Comparison of ENCODE assay signal across 8 mouse cellular contexts in genomic region chr7:121899311-121899710, GRCm38 (mm10). TPM values are rescaled to one million over a fixed set of nuclear protein-coding genes. Genes with fewer than 3 reads are reported as not detected.
DNase-seq lines count a peak whose midpoint lies in the region; ATAC-seq and TF ChIP-seq lines count a peak whose summit lies in the region.

No protein-coding gene starts in this region.

- H3K9me3 ChIP-seq in forebrain, embryonic 11.5 days (ENCODE audit: control insufficient read depth, low read length), result no peaks in the 10 kb centered on the region
- H3K9me3 ChIP-seq in lung, postnatal 0 days (ENCODE audit: low read length), result no peaks in the 10 kb centered on the region

- no peak overlapping the region for H3K27ac ChIP-seq in forebrain, embryonic 11.5 days (ENCODE audit: low read depth, low read length)
- H3K27ac ChIP-seq in lung, postnatal 0 days (ENCODE audit: low read length), result no peak overlapping the region

- H3K4me3 ChIP-seq in forebrain, embryonic 11.5 days (ENCODE audit: low read depth, low read length), result no peak overlapping the region
- H3K4me3 ChIP-seq in lung, postnatal 0 days (ENCODE audit: low read depth, low read length), result no peak overlapping the region

- TF ChIP-seq CTCF in lung, postnatal 0 days (IDR thresholded peaks at IDR 0.05), result peak; percentile 76

- ATAC-seq in forebrain, embryonic 11.5 days (replicated peaks; ENCODE audit: low FRiP score), result no peak
- no peak for ATAC-seq in lung, postnatal 0 days

- no peaks in the 10 kb centered on the region for H3K4me1 ChIP-seq in forebrain, embryonic 11.5 days (replicated peaks; ENCODE audit: control insufficient read depth, insufficient read depth, low read length)
- no peaks in the 10 kb centered on the region for H3K4me1 ChIP-seq in lung, postnatal 0 days (ENCODE audit: insufficient read depth, low read depth, low read length)

- H3K36me3 ChIP-seq in forebrain, embryonic 11.5 days (ENCODE audit: control insufficient read depth, insufficient read depth, low read length), result no peaks in the 10 kb centered on the region
- H3K36me3 ChIP-seq in lung, postnatal 0 days (ENCODE audit: insufficient read depth, low read length), result no peaks in the 10 kb centered on the region

- TF ChIP-seq EP300 in lung, postnatal 0 days (IDR thresholded peaks at IDR 0.05), result no peak

- peak; percentile 18 to 19 for DNase-seq in right cerebral cortex, adult 2 months (ENCODE audit: low spot score in 2 of 2)
- DNase-seq in right cerebral cortex, postnatal 36 days (ENCODE audit: low spot score in 2 of 2), result no peak
- peak; percentile 66 for DNase-seq in cerebellum, adult 11 months
- DNase-seq in forebrain, embryonic 11.5 days (ENCODE audit: low spot score), result peak; percentile 81
- peak; percentile 6 for DNase-seq in hindlimb bud, embryonic 11.5 days (ENCODE audit: extremely low spot score, low read depth, low spot score)
- peak; percentile 49 for DNase-seq in lung, postnatal 0 days (ENCODE audit: low spot score)
- peak; percentile 20 for DNase-seq in retina, postnatal 7 days (ENCODE audit: low read depth, low spot score)
- DNase-seq in urinary bladder, postnatal 4 days (ENCODE audit: low spot score in 2 of 2), result no peak

- WGBS in forebrain, embryonic 11.5 days, result 7% methylated on average over 14 of the region's 14 CpGs
- 6% methylated on average over 14 of the region's 14 CpGs for WGBS in lung, postnatal 0 days

- no peaks in the 10 kb centered on the region for H3K27me3 ChIP-seq in forebrain, embryonic 11.5 days (ENCODE audit: control insufficient read depth, insufficient read depth, low read length)
- no peaks in the 10 kb centered on the region for H3K27me3 ChIP-seq in lung, postnatal 0 days (replicated peaks; ENCODE audit: insufficient read depth, low read length)

- H3K4me2 ChIP-seq in forebrain, embryonic 11.5 days (ENCODE audit: low read depth, low read length, severe bottlenecking), result peak overlapping the region; percentile 36
- H3K4me2 ChIP-seq in lung, postnatal 0 days (replicated peaks; ENCODE audit: low read depth, low read length), result no peak overlapping the region

- H3K9ac ChIP-seq in forebrain, embryonic 11.5 days (ENCODE audit: low read length), result no peak overlapping the region; the same call in 1 of the 2 replicates
- no peak overlapping the region for H3K9ac ChIP-seq in lung, postnatal 0 days (replicated peaks; ENCODE audit: low read depth)

RNA-seq across cellular contexts. Expression of gene Scnn1b, which starts 34.5 kb away (rescaled TPM):
- polyA plus RNA-seq in forebrain, embryonic 11.5 days (2014; fragmentation: Nextera tagmentation; extraction: Ambion mirVana), result 0.07 TPM in 1 of 2 replicates, not detected in the other
- polyA plus RNA-seq in lung, postnatal 0 days (2015; fragmentation: Nextera tagmentation; extraction: Ambion mirVana), result 76.3 and 79.1 TPM in 2 replicates

Comparison
In these comparisons a context has a peak if more than half of its experiments do, and no peak if none do; other contexts are left out.
1. DNase-seq: peak in right cerebral cortex, adult 2 months (2 of 2), cerebellum, adult 11 months (single experiment), forebrain, embryonic 11.5 days (single experiment), hindlimb bud, embryonic 11.5 days (single experiment), lung, postnatal 0 days (single experiment) and retina, postnatal 7 days (single experiment); none in right cerebral cortex, postnatal 36 days (0 of 2) and urinary bladder, postnatal 4 days (0 of 2).
2. RNA of gene Scnn1b, which starts 34.5 kb away (polyA plus RNA-seq): 76.3 to 79.1 TPM in lung, postnatal 0 days; 0.07 TPM in forebrain, embryonic 11.5 days; every median in the first group is over 10 times any median in the second.